Mouse (Mus musculus) CH12.LX (cell line): ENCODE results near the gene Kcnj5. TPM values are rescaled to one million over a fixed set of nuclear protein-coding genes. Genes with fewer than 3 reads are reported as not detected.

ENCODE experiments used
- DNase-seq: peaks from one replicate; pipeline ENCODE4 v3.0.0-alpha.2; 2013; ENCODE audit errors: extremely low read depth
- H3K27ac ChIP-seq: 2 replicates; pipeline ENCODE4 v1.5.1; 2012; ENCODE audit warnings: low read depth, mild to moderate bottlenecking, control low read depth, moderate library complexity; ENCODE audit not compliant: insufficient read depth
- H3K27me3 ChIP-seq: replicated peaks from 2 replicates; pipeline ENCODE3; 2012; ENCODE audit warnings: inconsistent platforms
- H3K36me3 ChIP-seq, 2 experiments: replicated peaks in 1 of 2; 2 replicates each; pipeline versions ENCODE3 to v1.6.1; 2012; ENCODE audit warnings: inconsistent platforms in 1 of 2, low read length in 1 of 2, mild to moderate bottlenecking in 1 of 2, mixed read lengths in 1 of 2, moderate library complexity in 1 of 2; ENCODE audit not compliant: control insufficient read depth in 1 of 2, insufficient read depth in 1 of 2
- H3K4me1 ChIP-seq, 2 experiments: 2 replicates each; pipeline ENCODE4 v1.6.1; 2012; ENCODE audit warnings: inconsistent platforms in 1 of 2, moderate library complexity in 1 of 2; ENCODE audit not compliant: insufficient read depth in 2 of 2, control insufficient read depth in 1 of 2
- H3K4me2 ChIP-seq: 2 replicates; pipeline ENCODE4 v1.6.1; 2012; ENCODE audit warnings: low read depth, mild to moderate bottlenecking, control low read depth; ENCODE audit not compliant: poor library complexity, insufficient read depth, severe bottlenecking
- H3K4me3 ChIP-seq, 3 experiments: fragments of 150-350 bp in 1 of 3; sonication (generic) in 1 of 3; replicated peaks in 1 of 3; 2 replicates each; pipeline versions ENCODE3 to v1.5.1; 2011 to 2012; ENCODE audit warnings: low read depth in 2 of 3, low read length in 2 of 3, mild to moderate bottlenecking in 2 of 3, moderate library complexity in 2 of 3, control low read depth in 1 of 3, improper control_type of control experiment in 1 of 3, inconsistent platforms in 1 of 3, mixed read lengths in 1 of 3; ENCODE audit not compliant: poor library complexity in 1 of 3
- H3K79me2 ChIP-seq: replicated peaks from 2 replicates; pipeline ENCODE4 v1.6.1; 2012; ENCODE audit warnings: mild to moderate bottlenecking, moderate library complexity; ENCODE audit not compliant: control insufficient read depth, poor library complexity, insufficient read depth, severe bottlenecking; ENCODE audit errors: extremely low read depth
- H3K9ac ChIP-seq: 2 replicates; pipeline ENCODE4 v1.6.1; 2012; ENCODE audit warnings: low read depth, mild to moderate bottlenecking, control low read depth, moderate library complexity; ENCODE audit not compliant: insufficient read depth
- H3K9me3 ChIP-seq: replicated peaks from 2 replicates; pipeline ENCODE3; 2012; ENCODE audit warnings: low read length, inconsistent platforms, mixed read lengths
- BHLHE40 ChIP-seq: IDR thresholded peaks from 2 replicates; pipeline ENCODE4 v1.6.1; 2011; ENCODE audit warnings: mild to moderate bottlenecking, low read depth, low read length, improper control_type of control experiment
- CHD1 ChIP-seq: IDR thresholded peaks from 2 replicates; pipeline ENCODE4 v1.6.1; 2012; ENCODE audit warnings: low read depth, low read length, improper control_type of control experiment, inconsistent platforms
- CHD2 ChIP-seq: IDR thresholded peaks from 2 replicates; pipeline ENCODE4 v1.6.1; 2011; ENCODE audit warnings: low read length, improper control_type of control experiment
- E2F4 ChIP-seq: IDR thresholded peaks from 2 replicates; pipeline ENCODE4 v1.6.1; 2011; ENCODE audit warnings: low read depth, low read length, improper control_type of control experiment; ENCODE audit not compliant: insufficient replicate concordance
- ELF1 ChIP-seq: IDR thresholded peaks from 2 replicates; pipeline ENCODE4 v1.6.1; 2014; ENCODE audit warnings: low read depth, mild to moderate bottlenecking, inconsistent platforms, low read length, improper control_type of control experiment
- EP300 ChIP-seq: IDR thresholded peaks from 2 replicates; pipeline ENCODE4 v1.6.1; 2011; ENCODE audit warnings: low read length, improper control_type of control experiment
- ETS1 ChIP-seq: conservative IDR thresholded peaks from 2 replicates; pipeline ENCODE4 v1.6.1; 2012; ENCODE audit warnings: low read depth, mild to moderate bottlenecking, inconsistent platforms, low read length, improper control_type of control experiment, moderate library complexity
- GABPA ChIP-seq: IDR thresholded peaks from 2 replicates; pipeline ENCODE4 v1.6.1; 2012; ENCODE audit warnings: low read depth, low read length, improper control_type of control experiment, inconsistent platforms; ENCODE audit not compliant: insufficient replicate concordance
- JUND ChIP-seq: conservative IDR thresholded peaks from 2 replicates; pipeline ENCODE4 v1.6.1; 2011; ENCODE audit warnings: low read depth, low read length, improper control_type of control experiment
- KAT2A ChIP-seq: IDR thresholded peaks from 2 replicates; pipeline ENCODE4 v1.6.1; 2012; ENCODE audit warnings: low read length, improper control_type of control experiment, inconsistent platforms; ENCODE audit not compliant: insufficient replicate concordance
- MEF2A ChIP-seq: IDR thresholded peaks from 2 replicates; pipeline ENCODE4 v1.6.1; 2014; ENCODE audit warnings: low read depth, mild to moderate bottlenecking, inconsistent platforms, low read length, improper control_type of control experiment, borderline replicate concordance
- MYC ChIP-seq: IDR thresholded peaks from 2 replicates; pipeline ENCODE4 v1.6.1; 2011; ENCODE audit warnings: low read depth, mild to moderate bottlenecking, improper control_type of control experiment, low read length
- NRF1 ChIP-seq: IDR thresholded peaks from 2 replicates; pipeline ENCODE4 v1.6.1; 2014; ENCODE audit warnings: low read depth, mild to moderate bottlenecking, inconsistent platforms, low read length, improper control_type of control experiment, moderate library complexity
- PAX5 ChIP-seq: IDR thresholded peaks from 2 replicates; pipeline ENCODE4 v1.6.1; 2012; ENCODE audit warnings: low read length, inconsistent platforms, mixed read lengths
- POLR2AphosphoS2 ChIP-seq: IDR thresholded peaks from 2 replicates; pipeline ENCODE4 v1.6.1; 2011; ENCODE audit warnings: low read depth, low read length, improper control_type of control experiment
- RAD21 ChIP-seq: IDR thresholded peaks from 2 replicates; pipeline ENCODE4 v1.6.1; 2011; ENCODE audit warnings: low read depth, mild to moderate bottlenecking, low read length, improper control_type of control experiment, moderate library complexity
- RCOR1 ChIP-seq: conservative IDR thresholded peaks from 2 replicates; pipeline ENCODE4 v1.6.1; 2012; ENCODE audit warnings: low read depth, mild to moderate bottlenecking, inconsistent platforms, low read length, improper control_type of control experiment
- TBP ChIP-seq: conservative IDR thresholded peaks from 2 replicates; pipeline ENCODE4 v1.6.1; 2011; ENCODE audit warnings: low read depth, low read length, improper control_type of control experiment
- TCF12 ChIP-seq: IDR thresholded peaks from 2 replicates; pipeline ENCODE4 v1.6.1; 2014; ENCODE audit warnings: low read depth, mild to moderate bottlenecking, inconsistent platforms, low read length, improper control_type of control experiment
- ZNF384 ChIP-seq: IDR thresholded peaks from 2 replicates; pipeline ENCODE4 v1.6.1; 2012; ENCODE audit warnings: low read depth, low read length, improper control_type of control experiment, inconsistent platforms
- dilution Hi-C: fragments of 300-500 bp; cut with MboI; formaldehyde crosslinking; loops from 2 replicates; pipeline ENCODE4 v1.14.3; 2020; ENCODE audit warnings: low sequenced_read_pairs; ENCODE audit not compliant: extremely low pct_unique_long_range_greater_than_20kb, extremely low pct_ligation_motif_present
- in situ Hi-C: fragments of 300-500 bp; cut with MboI; formaldehyde crosslinking; loops from 3 replicates; pipeline ENCODE4 v1.14.3; 2019; ENCODE audit warnings: low sequenced_read_pairs, low pct_ligation_motif_present, low pct_unique_long_range_greater_than_20kb, mixed read lengths
- polyA plus RNA-seq: library from polyadenylated mRNA; unstranded; fragments of >175 nt; gene quantifications from 2 replicates; pipeline ENCODE4 v1.2.1, GENCODE M21; 2012; ENCODE audit warnings: low read depth; ENCODE audit not compliant: insufficient read length
- total RNA-seq, 2 experiments: library from RNA; depleted of rRNA; stranded (reverse); fragments of 300-350 nt in 1 of 2; fragments of >200 nt in 1 of 2; gene quantifications; 2 replicates each; pipeline ENCODE4 v1.2.3; 2012 to 2014

Gene Kcnj5
- total and polyA plus RNA-seq, 3 experiments: not detected

GRCm38 (mm10) chr9:32331162-32331561 is 13.0 kb downstream of the Kcnj5 start:
- no peak overlapping the region for H3K4me2 ChIP-seq
- TF ChIP-seq CHD1 (no peak), NRF1 (no peak), KAT2A (no peak), ETS1 (no peak), ZNF384 (no peak), TCF12 (no peak), TBP (no peak), ELF1 (no peak)
- no peak overlapping the region for H3K9ac ChIP-seq
- H3K4me3 ChIP-seq: no peak overlapping the region
- in situ Hi-C loops: no loop called here
- H3K36me3 ChIP-seq: no peaks in the 10 kb centered on the region
- H3K27ac ChIP-seq: no peak overlapping the region
- no peak for DNase-seq
- H3K79me2 ChIP-seq: no peaks in the 10 kb centered on the region
- dilution Hi-C loops: no loop called here
- peaks cover 2% of the 10 kb centered on the region for H3K9me3 ChIP-seq
- H3K4me1 ChIP-seq: peaks cover 0 to 23% of the 10 kb centered on the region in 2 experiments; a peak in 2 of 4 replicates
- no peaks in the 10 kb centered on the region for H3K27me3 ChIP-seq

GRCm38 (mm10) chr9:32328777-32329176 is 15.4 kb downstream of the Kcnj5 start:
- Histone ChIP-seq H3K4me1 (peaks cover 0 to 18% of the 10 kb centered on the region in 2 experiments; a peak in 2 of 4 replicates), H3K27ac (no peak overlapping the region), H3K36me3 (no peaks in the 10 kb centered on the region), H3K9me3 (peaks cover 2% of the 10 kb centered on the region), H3K79me2 (no peaks in the 10 kb centered on the region), H3K9ac (no peak overlapping the region), H3K4me2 (no peak overlapping the region), H3K4me3 (no peak overlapping the region), H3K27me3 (no peaks in the 10 kb centered on the region)
- dilution Hi-C loops (no loop called here), in situ Hi-C loops (no loop called here)
- no peak for DNase-seq
- no peak for TF ChIP-seq MYC

GRCm38 (mm10) chr9:32323610-32324009 is 20.5 kb downstream of the Kcnj5 start:
- H3K27me3 ChIP-seq: no peaks in the 10 kb centered on the region
- dilution Hi-C loops (no loop called here), in situ Hi-C loops (no loop called here)
- H3K9ac ChIP-seq: no peak overlapping the region
- H3K36me3 ChIP-seq: no peaks in the 10 kb centered on the region
- H3K4me2 ChIP-seq: no peak overlapping the region
- peaks cover 0 to 21% of the 10 kb centered on the region in 2 experiments; a peak in 2 of 4 replicates for H3K4me1 ChIP-seq
- TF ChIP-seq PAX5 (no peak), GABPA (no peak), MYC (no peak), BHLHE40 (no peak), TBP (no peak), ELF1 (no peak), EP300 (no peak), MEF2A (no peak), E2F4 (no peak), RAD21 (no peak), POLR2AphosphoS2 (no peak), RCOR1 (no peak), JUND (no peak), CHD2 (no peak)
- H3K27ac ChIP-seq: no peak overlapping the region
- H3K79me2 ChIP-seq: no peaks in the 10 kb centered on the region
- H3K9me3 ChIP-seq: no peaks in the 10 kb centered on the region
- H3K4me3 ChIP-seq: no peak overlapping the region
- no peak for DNase-seq
